In genomic region chr7:34919809-34920208, GRCm38 (mm10) we compare ENCODE assay signal across 9 mouse cellular contexts. TPM values are rescaled to one million over a fixed set of nuclear protein-coding genes. Genes with fewer than 3 reads are reported as not detected.
A peak's percentile ranks its signal among the peaks of the same experiment; 100 is the strongest.
DNase-seq lines count a peak whose midpoint lies in the region; ATAC-seq lines count a peak whose summit lies in the region.
"Had no signal": no experiment of that assay in that cellular context is flagged by ENCODE, and none has a peak within 500 bp of the region (broad histone marks: within the 10 kb centered on the region; RNA-seq: fewer than 3 reads in every experiment).

No protein-coding gene starts in this region.

- H3K36me3 ChIP-seq in heart, embryonic 12.5 days, result peaks cover 9% of the 10 kb centered on the region
- H3K36me3 ChIP-seq: embryonic facial prominence, embryonic 12.5 days had no signal

- no peak overlapping the region for H3K4me2 ChIP-seq in heart, embryonic 12.5 days
- H3K4me2 ChIP-seq: embryonic facial prominence, embryonic 12.5 days had no signal

- no peaks in the 10 kb centered on the region for H3K27me3 ChIP-seq in heart, embryonic 12.5 days (replicated peaks)
- H3K27me3 ChIP-seq: embryonic facial prominence, embryonic 12.5 days had no signal

- no peak overlapping the region for H3K9ac ChIP-seq in heart, embryonic 12.5 days
- H3K9ac ChIP-seq: embryonic facial prominence, embryonic 12.5 days had no signal

- no peak for ATAC-seq in heart, embryonic 12.5 days (ENCODE audit: insufficient number of reproducible peaks, low FRiP score)

- 46% methylated on average over 5 of the region's 5 CpGs for WGBS in heart, embryonic 12.5 days

- no peaks in the 10 kb centered on the region for H3K9me3 ChIP-seq in heart, embryonic 12.5 days (replicated peaks)
- H3K9me3 ChIP-seq: embryonic facial prominence, embryonic 12.5 days had no signal

- H3K4me3 ChIP-seq in heart, embryonic 12.5 days, result no peak overlapping the region
- H3K4me3 ChIP-seq: embryonic facial prominence, embryonic 12.5 days had no signal

- no peaks in the 10 kb centered on the region; the same call in 1 of the 2 replicates for H3K4me1 ChIP-seq in heart, embryonic 12.5 days (replicated peaks)
- H3K4me1 ChIP-seq: embryonic facial prominence, embryonic 12.5 days had no signal

- H3K27ac ChIP-seq in heart, embryonic 12.5 days (ENCODE audit: poor library complexity, severe bottlenecking), result no peak overlapping the region
- H3K27ac ChIP-seq: embryonic facial prominence, embryonic 12.5 days had no signal

- peak; percentile 24 to 42 for DNase-seq in heart, adult 18-20 months
- DNase-seq in B cell, adult 2 months, result peak; percentile 63 to 64
- DNase-seq in WW6 (ENCODE audit: low read depth, low spot score) (peak; percentile 26), MN1 (ENCODE audit: low spot score) (no peak)
- DNase-seq in forelimb bud, embryonic 11.5 days (ENCODE audit: low read depth, low spot score), result peak; percentile 35
- DNase-seq in lung, postnatal 14 days, result peak; percentile 38
- no peak for DNase-seq in cerebellum, adult 11 months

RNA-seq across cellular contexts. Expression of gene Pepd, which starts 7.6 kb away (rescaled TPM):
- 10 to 100 TPM; 28.0 to 34.4 TPM for total RNA-seq in heart, adult 18-20 months (2021)
- polyA plus RNA-seq in heart, embryonic 12.5 days (2016; fragmentation: Nextera tagmentation; extraction: Ambion mirVana), result 45.1 and 46.9 TPM in 2 replicates

Comparison
In these comparisons a context has a peak if more than half of its experiments do, and no peak if none do; other contexts are left out.
1. DNase-seq: peak in heart, adult 18-20 months (2 of 2), B cell, adult 2 months (2 of 2), WW6 (single experiment), forelimb bud, embryonic 11.5 days (single experiment) and lung, postnatal 14 days (single experiment); none in MN1 (single experiment) and cerebellum, adult 11 months (single experiment).